Mouse (Mus musculus) lung, postnatal 0 days (tissue): ENCODE measurements around the gene Pex3. TPM values are rescaled to one million over a fixed set of nuclear protein-coding genes. Genes with fewer than 3 reads are reported as not detected.
A peak's percentile ranks its signal among the peaks of the same experiment; 100 is the strongest.

Experiments
- ATAC-seq: fragments of 200-750 bp; cut with Nextera tagmentation; 2 replicates; pipeline ENCODE4 v1.8.0; 2017; ENCODE audit warnings: moderate library complexity
- DNase-seq: peaks from one replicate; pipeline ENCODE4 v3.0.0-alpha.2; 2016; ENCODE audit warnings: low spot score
- H3K27ac ChIP-seq: fragments of 300-500 bp; sonication (generic); 2 replicates; pipeline ENCODE4 v1.5.1; 2014; ENCODE audit warnings: antibody characterized with exemption, mild to moderate bottlenecking, low read length, mixed read lengths
- H3K27me3 ChIP-seq: fragments of 300-500 bp; sonication (generic); replicated peaks from 2 replicates; pipeline ENCODE4 v1.6.1; 2014; ENCODE audit warnings: low read length, mixed read lengths; ENCODE audit not compliant: insufficient read depth
- H3K36me3 ChIP-seq: fragments of 300-500 bp; sonication (generic); 2 replicates; pipeline ENCODE4 v1.6.1; 2014; ENCODE audit warnings: low read length, mixed read lengths; ENCODE audit not compliant: insufficient read depth
- H3K4me1 ChIP-seq: fragments of 300-500 bp; sonication (generic); 2 replicates; pipeline ENCODE4 v1.6.1; 2014; ENCODE audit warnings: antibody characterized with exemption, low read depth, low read length, mixed read lengths; ENCODE audit not compliant: insufficient read depth
- H3K4me2 ChIP-seq: fragments of 300-500 bp; sonication (generic); replicated peaks from 2 replicates; pipeline ENCODE4 v1.6.1; 2014; ENCODE audit warnings: low read depth, mild to moderate bottlenecking, low read length, moderate library complexity, mixed read lengths
- H3K4me3 ChIP-seq: fragments of 300-500 bp; sonication (generic); 2 replicates; pipeline ENCODE4 v1.5.1; 2014; ENCODE audit warnings: low read depth, low read length
- H3K9ac ChIP-seq: fragments of 300-500 bp; sonication (generic); replicated peaks from 2 replicates; pipeline ENCODE4 v1.6.1; 2014; ENCODE audit warnings: low read depth, mild to moderate bottlenecking
- H3K9me3 ChIP-seq: fragments of 300-500 bp; sonication (generic); 2 replicates; pipeline ENCODE4 v1.6.1; 2016; ENCODE audit warnings: low read length, mixed read lengths
- CTCF ChIP-seq: IDR thresholded peaks from 2 replicates; pipeline ENCODE4 v1.5.1; 2016; ENCODE audit warnings: antibody characterized with exemption, mild to moderate bottlenecking
- EP300 ChIP-seq: IDR thresholded peaks from 2 replicates; pipeline ENCODE4 v1.6.1; 2016; ENCODE audit warnings: antibody characterized with exemption, mild to moderate bottlenecking, control low read depth
- WGBS: fragments of 180-500 bp; shearing (Covaris S2); extraction: QIAGEN DNeasy Blood & Tissue Kit; methylation state at CpG from one replicate; pipeline ENCODE4 v1.1.7; 2014; 5-methylcytosine and 5-hydroxymethylcytosine counted together
- polyA plus RNA-seq: library from polyadenylated mRNA; unstranded; fragments of >200 nt; fragmentation: Nextera tagmentation; extraction: Ambion mirVana; gene quantifications from 2 replicates; pipeline ENCODE4 v1.2.1, GENCODE M21; 2015

Pex3 gene
- polyA plus RNA-seq, 1 experiment from 2014 or later: 26.9 TPM

DNA sequence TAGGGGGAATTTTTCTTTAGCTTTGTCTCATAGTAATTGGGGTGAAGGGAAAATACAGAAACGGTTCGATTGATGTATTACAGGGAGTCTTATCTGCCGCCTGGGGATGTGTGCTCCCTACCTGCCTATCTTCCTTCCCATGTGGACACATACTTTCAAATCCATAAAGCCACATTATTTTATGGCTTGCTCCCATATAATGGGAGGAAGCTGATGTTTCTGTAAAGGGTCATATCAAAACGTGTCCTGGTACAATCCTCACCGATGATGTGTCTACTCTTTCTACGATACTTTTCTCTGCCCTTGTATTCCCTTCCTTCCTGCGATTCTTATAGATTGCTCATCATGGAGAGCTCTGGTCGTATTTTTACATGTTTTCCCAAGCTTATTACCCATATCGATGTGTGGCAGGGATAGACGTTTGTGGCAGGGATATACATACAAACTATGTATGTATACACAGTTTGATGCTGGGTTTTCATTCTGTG, 600 bp upstream of the Pex3 start:
- Histone ChIP-seq H3K27ac (peak overlapping the region; percentile 75), H3K4me1 (no peaks in the 10 kb centered on the region; the same call in 1 of the 2 replicates), H3K27me3 (no peaks in the 10 kb centered on the region), H3K36me3 (no peaks in the 10 kb centered on the region), H3K9me3 (no peaks in the 10 kb centered on the region), H3K9ac (peak overlapping the region; percentile 84), H3K4me3 (peak overlapping the region; percentile 73), H3K4me2 (peak overlapping the region; percentile 54)
- 16% methylated on average over 10 of the region's 10 CpGs for WGBS
- no peak for DNase-seq
- TF ChIP-seq EP300 (no peak), CTCF (no peak)
- ATAC-seq: no peak

DNA sequence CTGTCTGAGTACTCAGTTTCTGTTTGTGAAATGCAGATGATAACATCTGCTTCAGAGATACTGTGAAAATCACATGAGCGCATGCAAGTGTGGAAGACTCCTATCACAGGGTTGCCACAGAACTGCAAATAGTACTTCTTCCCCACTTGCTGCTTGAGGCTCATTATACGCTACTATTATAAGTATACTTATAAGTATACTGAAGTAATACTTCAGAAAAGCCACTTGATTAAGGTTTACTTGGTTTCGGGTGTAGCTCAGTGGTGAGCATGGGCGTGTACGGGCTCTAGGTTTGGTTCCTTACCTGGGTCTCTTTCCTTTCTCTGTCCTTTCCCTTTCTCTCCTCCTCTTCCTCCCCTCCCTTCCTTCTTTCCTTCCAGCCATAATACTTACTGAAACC, 11.2 kb downstream of the Pex3 start:
- ATAC-seq (peak; percentile 91), DNase-seq (peak; percentile 77)
- Histone ChIP-seq H3K9ac (no peak overlapping the region), H3K27ac (no peak overlapping the region), H3K4me3 (no peak overlapping the region), H3K27me3 (no peaks in the 10 kb centered on the region), H3K4me1 (no peaks in the 10 kb centered on the region), H3K9me3 (no peaks in the 10 kb centered on the region), H3K4me2 (no peak overlapping the region), H3K36me3 (peaks cover 3% of the 10 kb centered on the region; the same call in 1 of the 2 replicates)
- 55% methylated on average over 5 of the region's 5 CpGs for WGBS
- peak; percentile 44; the same call in 1 of the 2 replicates for TF ChIP-seq EP300
- no peak for TF ChIP-seq CTCF

DNA sequence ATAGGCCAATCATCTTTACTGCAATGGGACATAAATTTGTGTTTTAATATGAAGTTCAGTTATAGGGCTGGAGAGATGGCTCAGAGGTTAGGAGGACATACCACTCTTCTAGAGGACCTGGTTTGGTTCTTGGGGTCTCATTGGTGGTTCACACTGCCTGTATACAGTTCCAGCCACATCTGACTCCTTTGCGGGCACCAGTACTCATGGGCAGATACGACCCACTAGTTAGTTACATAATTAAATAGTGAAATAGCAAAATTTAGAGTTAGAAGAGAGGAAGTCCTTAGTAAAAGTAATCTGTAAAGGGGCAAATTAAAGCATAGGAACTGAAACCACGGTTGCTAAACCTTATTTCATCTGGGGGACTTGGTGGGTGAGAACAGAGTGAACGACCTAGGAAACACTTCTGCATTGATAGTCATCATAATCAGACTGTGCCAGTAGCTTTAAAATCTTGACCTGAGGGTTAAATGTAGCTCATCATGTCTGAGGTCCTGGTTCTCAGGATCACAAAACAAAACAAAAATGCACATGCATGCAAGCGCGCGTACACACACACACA, 13.1 kb downstream of the Pex3 start:
- no peaks in the 10 kb centered on the region for H3K27me3 ChIP-seq
- H3K9ac ChIP-seq: no peak overlapping the region
- no peak for DNase-seq
- H3K27ac ChIP-seq: no peak overlapping the region
- no peak overlapping the region for H3K4me3 ChIP-seq
- H3K36me3 ChIP-seq: peaks cover 3% of the 10 kb centered on the region; the same call in 1 of the 2 replicates
- ATAC-seq: no peak
- no peaks in the 10 kb centered on the region for H3K4me1 ChIP-seq
- H3K4me2 ChIP-seq: no peak overlapping the region
- TF ChIP-seq EP300: no peak
- WGBS: 89% methylated on average over 7 of the region's 7 CpGs
- H3K9me3 ChIP-seq: no peaks in the 10 kb centered on the region

DNA sequence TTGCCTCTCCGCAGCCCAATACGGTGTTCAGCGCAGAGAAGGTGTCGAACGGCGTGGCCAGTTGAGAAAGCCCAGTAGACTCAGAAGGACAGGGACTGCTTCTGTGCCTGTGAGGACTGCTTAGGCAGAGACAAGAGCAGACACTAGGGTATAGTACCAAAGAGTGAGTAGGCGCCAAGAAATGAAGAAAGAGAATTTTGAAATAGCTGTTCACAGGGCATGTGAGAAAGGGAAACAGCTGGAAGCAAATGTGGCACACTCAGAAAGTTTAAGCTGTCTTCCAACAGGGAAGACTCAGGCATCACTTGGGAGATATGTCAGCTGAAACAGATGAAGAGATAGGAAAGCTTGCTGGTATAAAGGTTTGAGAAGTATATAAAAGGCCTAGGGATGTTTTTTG, 16.2 kb downstream of the Pex3 start:
- Histone ChIP-seq H3K36me3 (peaks cover 5% of the 10 kb centered on the region; the same call in 1 of the 2 replicates), H3K4me2 (no peak overlapping the region), H3K9me3 (no peaks in the 10 kb centered on the region), H3K27me3 (no peaks in the 10 kb centered on the region), H3K9ac (no peak overlapping the region), H3K4me3 (no peak overlapping the region), H3K4me1 (no peaks in the 10 kb centered on the region), H3K27ac (no peak overlapping the region)
- DNase-seq (peak; percentile 74), ATAC-seq (peak; percentile 74)
- 87% methylated on average over 7 of the region's 7 CpGs for WGBS
- peak; percentile 43; the same call in 1 of the 2 replicates for TF ChIP-seq EP300
- no peak for TF ChIP-seq CTCF

DNA sequence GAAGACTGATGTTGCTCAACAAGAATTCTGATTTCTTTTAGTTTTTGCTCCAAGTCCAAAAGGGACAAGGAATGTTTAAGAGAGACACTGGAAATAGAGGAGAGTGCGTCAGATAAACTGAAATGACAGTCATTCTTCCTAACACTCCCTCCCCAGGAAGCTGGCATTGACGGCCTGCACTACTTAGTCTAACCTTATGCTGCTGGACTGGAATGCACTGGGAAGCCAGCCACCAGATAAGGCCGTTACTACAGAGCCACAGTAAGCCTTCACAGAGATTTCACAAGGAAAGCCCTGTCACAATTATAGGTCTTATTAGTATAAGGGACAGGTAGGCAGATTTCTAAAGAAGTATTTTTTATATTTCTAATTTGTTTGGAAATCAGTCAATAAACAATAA, 18.2 kb downstream of the Pex3 start:
- peaks cover 8% of the 10 kb centered on the region; the same call in 1 of the 2 replicates for H3K36me3 ChIP-seq
- H3K4me1 ChIP-seq: no peaks in the 10 kb centered on the region
- H3K27me3 ChIP-seq: no peaks in the 10 kb centered on the region
- peak; percentile 34 for DNase-seq
- no peak overlapping the region for H3K4me3 ChIP-seq
- no peak overlapping the region for H3K4me2 ChIP-seq
- H3K9ac ChIP-seq: no peak overlapping the region
- ATAC-seq: no peak
- TF ChIP-seq EP300 (no peak), CTCF (no peak)
- H3K27ac ChIP-seq: no peak overlapping the region
- H3K9me3 ChIP-seq: no peaks in the 10 kb centered on the region
- WGBS: 52% methylated on average over 3 of the region's 3 CpGs

DNA sequence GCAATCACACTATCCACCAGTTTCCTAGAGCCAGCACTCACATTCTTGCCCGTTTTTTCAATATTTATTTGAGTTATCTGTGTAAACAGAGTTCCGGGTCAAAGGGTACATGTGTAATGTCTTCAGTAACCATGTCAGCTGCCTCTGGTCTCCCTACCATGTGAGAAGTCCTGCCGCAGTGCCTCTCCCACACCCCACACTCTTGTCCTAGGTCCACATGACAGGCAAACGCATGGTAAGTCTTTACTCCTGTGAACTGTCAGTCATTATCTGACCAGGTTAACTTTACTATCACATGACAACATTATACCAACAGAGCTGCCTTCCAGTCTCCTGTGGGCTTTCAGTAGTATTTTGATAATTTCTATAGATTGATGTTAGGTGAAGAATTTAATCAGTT, 24.8 kb downstream of the Pex3 start:
- no peak overlapping the region for H3K4me2 ChIP-seq
- no peak overlapping the region for H3K27ac ChIP-seq
- no peak overlapping the region for H3K9ac ChIP-seq
- TF ChIP-seq CTCF (no peak), EP300 (no peak)
- 51% methylated on average over 4 of the region's 4 CpGs for WGBS
- no peaks in the 10 kb centered on the region for H3K27me3 ChIP-seq
- ATAC-seq: no peak
- no peak overlapping the region for H3K4me3 ChIP-seq
- no peak for DNase-seq
- H3K9me3 ChIP-seq: no peaks in the 10 kb centered on the region
- H3K36me3 ChIP-seq: peaks cover 10% of the 10 kb centered on the region; the same call in 1 of the 2 replicates
- no peaks in the 10 kb centered on the region for H3K4me1 ChIP-seq
